ENCODE assay signal across 12 mouse cellular contexts in genomic region chrX:169826947-169827346, GRCm38 (mm10). TPM values are rescaled to one million over a fixed set of nuclear protein-coding genes. Genes with fewer than 3 reads are reported as not detected.
DNase-seq lines count a peak whose midpoint lies in the region; ATAC-seq and TF ChIP-seq lines count a peak whose summit lies in the region.
"Had no signal": no experiment of that assay in that cellular context is flagged by ENCODE, and none has a peak within 500 bp of the region (broad histone marks: within the 10 kb centered on the region; RNA-seq: fewer than 3 reads in every experiment).

No protein-coding gene starts in this region.

- ATAC-seq in lung, embryonic 14.5 days (ENCODE audit: insufficient read depth): no peak
- ATAC-seq: liver, embryonic 12.5 days had no signal

- H3K27me3 ChIP-seq in lung, embryonic 14.5 days (ENCODE audit: insufficient read depth, low read length): no peaks in the 10 kb centered on the region
- peaks cover 32% of the 10 kb centered on the region for H3K27me3 ChIP-seq in hindbrain, embryonic 10.5 days (ENCODE audit: insufficient read depth, poor library complexity, severe bottlenecking)
- H3K27me3 ChIP-seq: liver, embryonic 12.5 days had no signal

- H3K9me3 ChIP-seq in lung, embryonic 14.5 days (ENCODE audit: low read depth, low read length): no peaks in the 10 kb centered on the region
- H3K9me3 ChIP-seq in hindbrain, embryonic 10.5 days: no peaks in the 10 kb centered on the region
- H3K9me3 ChIP-seq: liver, embryonic 12.5 days had no signal

- no peaks in the 10 kb centered on the region for H3K36me3 ChIP-seq in lung, embryonic 14.5 days (ENCODE audit: insufficient read depth)
- no peaks in the 10 kb centered on the region for H3K36me3 ChIP-seq in hindbrain, embryonic 10.5 days
- H3K36me3 ChIP-seq: liver, embryonic 12.5 days had no signal

- no peak overlapping the region for H3K4me3 ChIP-seq in lung, embryonic 14.5 days (ENCODE audit: low read depth, low read length)
- H3K4me3 ChIP-seq in lung, adult 2 months (replicated peaks; ENCODE audit: extremely low read depth, low read depth, low read length): no peak overlapping the region
- H3K4me3 ChIP-seq in hindbrain, embryonic 10.5 days: peak overlapping the region; percentile 18; the same call in 1 of the 2 replicates
- H3K4me3 ChIP-seq: liver, embryonic 12.5 days had no signal

- intact Hi-C loops in left cerebral cortex, postnatal 4 days (cut with DNase I): no loop called here

- DNase-seq in lung, embryonic 14.5 days: peak; percentile 3
- no peak for DNase-seq in lung, adult 2 months
- peak; percentile 34 for DNase-seq in hindbrain, embryonic 10.5 days (ENCODE audit: low spot score)
- peak; percentile 56 for DNase-seq in left cerebral cortex, postnatal 4 days
- peak; percentile 23 for DNase-seq in right cerebral cortex, postnatal 25 days
- DNase-seq in adrenal gland, postnatal 36 days: no peak
- no peak for DNase-seq in T-cell, adult 2 months (ENCODE audit: low spot score)
- no peak for DNase-seq in spleen, postnatal 14 days (ENCODE audit: low spot score in 2 of 2)

- no peak overlapping the region for H3K4me2 ChIP-seq in lung, embryonic 14.5 days
- H3K4me2 ChIP-seq: liver, embryonic 12.5 days had no signal

- no peak overlapping the region for H3K27ac ChIP-seq in lung, embryonic 14.5 days (ENCODE audit: low read depth)
- H3K27ac ChIP-seq in hindbrain, embryonic 10.5 days: peak overlapping the region; percentile 69
- H3K27ac ChIP-seq: liver, embryonic 12.5 days had no signal

- H3K9ac ChIP-seq in lung, embryonic 14.5 days: no peak overlapping the region
- H3K9ac ChIP-seq: liver, embryonic 12.5 days had no signal

- no peak for TF ChIP-seq CTCF in lung, embryonic 14.5 days (IDR thresholded peaks at IDR 0.05; ENCODE audit: low read depth)
- no peak for TF ChIP-seq CTCF in lung, adult 2 months (IDR thresholded peaks at IDR 0.05; ENCODE audit: insufficient read depth, low read length)

- 43% methylated on average over 10 of the region's 10 CpGs for WGBS in lung, embryonic 14.5 days
- WGBS in lung, adult 2 months: 73% methylated on average over 10 of the region's 10 CpGs
- WGBS in hindbrain, embryonic 10.5 days: 44% methylated on average over 10 of the region's 10 CpGs

- no peaks in the 10 kb centered on the region for H3K4me1 ChIP-seq in lung, embryonic 14.5 days (ENCODE audit: insufficient read depth)
- H3K4me1 ChIP-seq in lung, adult 2 months (ENCODE audit: control insufficient read depth, insufficient read depth, low read length): no peaks in the 10 kb centered on the region
- H3K4me1 ChIP-seq in hindbrain, embryonic 10.5 days (replicated peaks): peaks cover 21% of the 10 kb centered on the region
- H3K4me1 ChIP-seq: liver, embryonic 12.5 days had no signal

- TF ChIP-seq POLR2A in lung, adult 2 months (IDR thresholded peaks at IDR 0.05; ENCODE audit: borderline replicate concordance, extremely low read depth, low read depth, low read length): no peak

RNA-seq across cellular contexts. Expression of gene 4933400A11Rik, which starts 47.5 kb away (rescaled TPM):
- 0.17 TPM in 1 of 2 replicates, not detected in the other for polyA plus RNA-seq in lung, embryonic 14.5 days (2014; fragmentation: Nextera tagmentation; extraction: Ambion mirVana)
- polyA plus RNA-seq in lung, adult 2 months (2012; rRNA removed): not detected in 2 replicates
- polyA plus RNA-seq in hindbrain, embryonic 10.5 days (2016; fragmentation: Nextera tagmentation; extraction: Ambion mirVana): 0.20 TPM in 1 of 2 replicates, not detected in the other
- total RNA-seq in left cerebral cortex, postnatal 4 days (2021): not detected
- total RNA-seq in adrenal gland, postnatal 36 days (2021): not detected
- total RNA-seq: common myeloid progenitor, adult 5-6 weeks; gastrocnemius, adult 8-10 months; monocyte, adult 5-6 weeks had no signal
- polyA plus RNA-seq: liver, embryonic 12.5 days had no signal

Comparison
In these comparisons a context has a peak if more than half of its experiments do, and no peak if none do; other contexts are left out.
1. DNase-seq: peak in lung, embryonic 14.5 days (single experiment), hindbrain, embryonic 10.5 days (single experiment), left cerebral cortex, postnatal 4 days (single experiment) and right cerebral cortex, postnatal 25 days (single experiment); none in lung, adult 2 months (single experiment), adrenal gland, postnatal 36 days (0 of 2), T-cell, adult 2 months (single experiment) and spleen, postnatal 14 days (0 of 2).